Mouse (Mus musculus) urinary bladder, adult 2 months (tissue): ENCODE measurements around the gene Xpnpep2. TPM values are rescaled to one million over a fixed set of nuclear protein-coding genes. Genes with fewer than 3 reads are reported as not detected.

Source experiments
- DNase-seq: peaks from one replicate; pipeline ENCODE4 v3.0.0; 2022; ENCODE audit warnings: low spot score
- polyA plus RNA-seq: library from polyadenylated mRNA; depleted of rRNA; stranded (reverse); fragments of >200 nt; gene quantifications from 2 replicates; pipeline ENCODE4 v1.2.3, GENCODE M21; 2012; rRNA removed

Xpnpep2 gene
- polyA plus RNA-seq, 1 experiment = 2.1 TPM

GRCm38 (mm10) chrX:48158229-48158919, 49.8 kb downstream of the Xpnpep2 start:
- no peak for DNase-seq

- DNase-seq = no peak
Measured at GRCm38 (mm10) chrX:48169892-48170291, 61.4 kb downstream of the Xpnpep2 start.

- DNase-seq = no peak
Measured at GRCm38 (mm10) chrX:48170368-48170767, 61.8 kb downstream of the Xpnpep2 start.

GRCm38 (mm10) chrX:48181844-48182243, 73.3 kb downstream of the Xpnpep2 start:
- no peak for DNase-seq

- no peak for DNase-seq
Measured at GRCm38 (mm10) chrX:48184703-48185102, 76.2 kb downstream of the Xpnpep2 start.

Other genes with a start within 250 kb of the Xpnpep2 start
- 2.0 and 2.9 TPM in 2 replicates for gene Smarca1, start 215.8 kb upstream of the Xpnpep2 start, polyA plus RNA-seq
- 36.0 and 38.6 TPM in 2 replicates for gene Ocrl, start 196.3 kb upstream of the Xpnpep2 start, polyA plus RNA-seq
- gene Apln, start 73.9 kb upstream of the Xpnpep2 start, polyA plus RNA-seq = 2.3 and 2.5 TPM in 2 replicates
- 2.9 and 3.0 TPM in 2 replicates for gene Sash3, start 37.7 kb downstream of the Xpnpep2 start, polyA plus RNA-seq
- gene Zdhhc9, start 100.2 kb downstream of the Xpnpep2 start, polyA plus RNA-seq = 38.5 and 39.0 TPM in 2 replicates
- gene Utp14a, start 148.1 kb downstream of the Xpnpep2 start, polyA plus RNA-seq = 18.2 and 18.9 TPM in 2 replicates
- 2.5 and 5.2 TPM in 2 replicates for gene Bcorl1, start 232.6 kb downstream of the Xpnpep2 start, polyA plus RNA-seq